Mouse (Mus musculus): ENCODE results near the gene Rps11.
"Not testable (repeated sequence)": the region's sequence is repeated elsewhere in the genome, so short reads cannot be mapped to it uniquely, and the experiment has no call there.

GRCm38 (mm10) chr7:45173772-45174171 is 49.5 kb upstream of the Rps11 start:
- not testable (repeated sequence) for TF ChIP-seq CHD2 (IDR thresholded peaks at IDR 0.05; ENCODE audit: low read depth, low read length); MAFK (IDR thresholded peaks at IDR 0.05; ENCODE audit: insufficient read depth, low read depth, low read length); HCFC1 (IDR thresholded peaks at IDR 0.05; ENCODE audit: borderline replicate concordance, insufficient read depth, low read length)

All from ES-E14 (cell line).